Comparison of ENCODE assay signal across 9 mouse cellular contexts in the genomic region with DNA sequence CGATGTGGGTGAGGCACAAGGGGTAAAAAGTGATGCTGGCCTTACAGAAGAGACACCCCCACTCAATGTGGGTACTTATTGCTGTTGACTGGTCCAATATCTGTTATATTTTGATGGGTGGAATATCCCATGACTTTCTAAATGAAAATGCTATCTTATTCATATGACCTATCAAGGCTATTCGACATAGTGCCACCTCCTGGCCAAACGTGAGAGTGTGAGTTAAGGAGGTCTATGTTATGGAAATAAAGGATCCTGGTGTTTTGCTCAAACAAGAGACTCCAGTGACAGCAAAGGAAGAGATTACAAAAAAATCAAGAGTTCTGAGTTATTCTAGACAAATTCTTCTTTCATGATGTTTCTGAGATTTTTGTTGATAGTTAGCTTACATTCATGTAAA.
DNase-seq lines count a peak whose midpoint lies in the region; ATAC-seq and TF ChIP-seq lines count a peak whose summit lies in the region.
"Had no signal": no experiment of that assay in that cellular context is flagged by ENCODE, and none has a peak within 500 bp of the region (broad histone marks: within the 10 kb centered on the region; RNA-seq: fewer than 3 reads in every experiment).

No protein-coding gene starts in this region.

- no peak for TF ChIP-seq CTCF in kidney, adult 2 months (conservative IDR thresholded peaks at IDR 0.05; ENCODE audit: insufficient read depth, insufficient read length, low read depth, low read length)
- peak; percentile 25 for TF ChIP-seq CTCF in E14TG2a.4 (conservative IDR thresholded peaks at IDR 0.05; ENCODE audit: low read length)
- TF ChIP-seq CTCF in Patski (IDR thresholded peaks at IDR 0.05), result peak; percentile 39
- peak; percentile 57 for TF ChIP-seq CTCF in liver, postnatal 0 days (IDR thresholded peaks at IDR 0.05; ENCODE audit: low read depth)

- CTCF ChIA-PET in Patski (lab: Charles Lee), result no interaction called here

- no peaks in the 10 kb centered on the region for H3K4me1 ChIP-seq in kidney, adult 2 months (ENCODE audit: control insufficient read depth, insufficient read depth, low read length)
- H3K4me1 ChIP-seq in kidney, embryonic 15.5 days, result no peaks in the 10 kb centered on the region
- no peaks in the 10 kb centered on the region for H3K4me1 ChIP-seq in E14TG2a.4 (replicated peaks; ENCODE audit: low read depth, low read length)
- H3K4me1 ChIP-seq in embryonic facial prominence, embryonic 10.5 days, result no peaks in the 10 kb centered on the region
- H3K4me1 ChIP-seq in liver, postnatal 0 days (ENCODE audit: insufficient read depth), result no peaks in the 10 kb centered on the region
- H3K4me1 ChIP-seq: neural tube, embryonic 12.5 days had no signal

- TF ChIP-seq EP300 in liver, postnatal 0 days (IDR thresholded peaks at IDR 0.05; ENCODE audit: low read depth), result no peak

- H3K4me3 ChIP-seq in kidney, adult 2 months (ENCODE audit: insufficient read depth, low read depth, low read length), result no peak overlapping the region
- H3K4me3 ChIP-seq in kidney, embryonic 15.5 days (replicated peaks), result no peak overlapping the region
- no peak overlapping the region for H3K4me3 ChIP-seq in E14TG2a.4 (replicated peaks; ENCODE audit: low read length)
- no peak overlapping the region for H3K4me3 ChIP-seq in embryonic facial prominence, embryonic 10.5 days
- H3K4me3 ChIP-seq in liver, postnatal 0 days (ENCODE audit: low read depth, low read length), result no peak overlapping the region
- H3K4me3 ChIP-seq: embryonic facial prominence, embryonic 13.5 days; neural tube, embryonic 12.5 days had no signal

- no peak overlapping the region for H3K4me2 ChIP-seq in kidney, embryonic 15.5 days
- no peak overlapping the region for H3K4me2 ChIP-seq in liver, postnatal 0 days (ENCODE audit: low read depth, low read length)
- H3K4me2 ChIP-seq: embryonic facial prominence, embryonic 13.5 days; neural tube, embryonic 12.5 days had no signal

- no peaks in the 10 kb centered on the region for H3K36me3 ChIP-seq in kidney, adult 2 months (ENCODE audit: control insufficient read depth, insufficient read depth, low read length)
- H3K36me3 ChIP-seq in kidney, embryonic 15.5 days, result no peaks in the 10 kb centered on the region
- H3K36me3 ChIP-seq in E14TG2a.4 (ENCODE audit: insufficient read depth, low read length), result no peaks in the 10 kb centered on the region
- no peaks in the 10 kb centered on the region for H3K36me3 ChIP-seq in embryonic facial prominence, embryonic 10.5 days (replicated peaks)
- H3K36me3 ChIP-seq in liver, postnatal 0 days (replicated peaks; ENCODE audit: insufficient read depth, low read length), result no peaks in the 10 kb centered on the region
- H3K36me3 ChIP-seq: embryonic facial prominence, embryonic 13.5 days; neural tube, embryonic 12.5 days had no signal

- H3K9me3 ChIP-seq in kidney, embryonic 15.5 days (replicated peaks), result no peaks in the 10 kb centered on the region
- H3K9me3 ChIP-seq in E14TG2a.4 (ENCODE audit: low read length), result no peaks in the 10 kb centered on the region
- H3K9me3 ChIP-seq in embryonic facial prominence, embryonic 10.5 days, result no peaks in the 10 kb centered on the region
- no peaks in the 10 kb centered on the region for H3K9me3 ChIP-seq in liver, postnatal 0 days (ENCODE audit: low read length)
- H3K9me3 ChIP-seq: embryonic facial prominence, embryonic 13.5 days; neural tube, embryonic 12.5 days had no signal

- 38% methylated on average over 3 of the region's 3 CpGs for WGBS in kidney, adult 2 months
- WGBS in kidney, embryonic 15.5 days, result 38% methylated on average over 3 of the region's 3 CpGs
- WGBS in embryonic facial prominence, embryonic 10.5 days, result 42% methylated on average over 3 of the region's 3 CpGs
- WGBS in liver, postnatal 0 days (ENCODE audit: insufficient replicate concordance), result 39% methylated on average over 3 of the region's 3 CpGs

- H3K9ac ChIP-seq in kidney, embryonic 15.5 days, result no peak overlapping the region
- H3K9ac ChIP-seq in liver, postnatal 0 days (replicated peaks), result no peak overlapping the region
- H3K9ac ChIP-seq: embryonic facial prominence, embryonic 13.5 days; neural tube, embryonic 12.5 days had no signal

- TF ChIP-seq POLR2A in kidney, adult 2 months (IDR thresholded peaks at IDR 0.05; ENCODE audit: low read depth, low read length), result no peak

- POLR2A ChIA-PET in Patski (lab: Charles Lee), result no interaction called here

- no peak overlapping the region for H3K27ac ChIP-seq in kidney, adult 2 months (ENCODE audit: insufficient read depth, low read depth, low read length)
- no peak overlapping the region for H3K27ac ChIP-seq in kidney, embryonic 15.5 days
- no peak overlapping the region for H3K27ac ChIP-seq in embryonic facial prominence, embryonic 10.5 days (replicated peaks)
- H3K27ac ChIP-seq in liver, postnatal 0 days (ENCODE audit: low read depth), result no peak overlapping the region
- H3K27ac ChIP-seq: embryonic facial prominence, embryonic 13.5 days; neural tube, embryonic 12.5 days had no signal

- ATAC-seq in kidney, embryonic 15.5 days (replicated peaks; ENCODE audit: low FRiP score), result no peak
- ATAC-seq in Patski, result no peak
- no peak for ATAC-seq in liver, postnatal 0 days

- in situ Hi-C loops in Patski (cut with MboI; ENCODE audit: low pct_unique_long_range_greater_than_20kb), result no loop called here

- DNase-seq in kidney, adult 2 months, result peak; percentile 42
- DNase-seq in Patski (ENCODE audit: low read depth, low spot score), result no peak
- peak; percentile 20 for DNase-seq in embryonic facial prominence, embryonic 10.5 days (ENCODE audit: low spot score)
- DNase-seq in liver, postnatal 0 days, result peak; percentile 22
- peak; percentile 11 to 18 for DNase-seq in thymus, postnatal 36 days

- no peaks in the 10 kb centered on the region for H3K27me3 ChIP-seq in kidney, adult 2 months (replicated peaks; ENCODE audit: control insufficient read depth, insufficient read depth, low read length)
- H3K27me3 ChIP-seq in kidney, embryonic 15.5 days, result no peaks in the 10 kb centered on the region
- no peaks in the 10 kb centered on the region for H3K27me3 ChIP-seq in E14TG2a.4 (ENCODE audit: insufficient read depth, low read length)
- H3K27me3 ChIP-seq in Patski, result peaks cover 13% of the 10 kb centered on the region
- no peaks in the 10 kb centered on the region for H3K27me3 ChIP-seq in embryonic facial prominence, embryonic 10.5 days (replicated peaks; ENCODE audit: low read depth, poor library complexity, severe bottlenecking)
- no peaks in the 10 kb centered on the region for H3K27me3 ChIP-seq in liver, postnatal 0 days (ENCODE audit: insufficient read depth, low read length)
- H3K27me3 ChIP-seq: embryonic facial prominence, embryonic 13.5 days; neural tube, embryonic 12.5 days had no signal
